8 mouse cellular contexts compared by ENCODE assay signal in genomic region chr1:186721846-186722245, GRCm38 (mm10). TPM values are rescaled to one million over a fixed set of nuclear protein-coding genes. Genes with fewer than 3 reads are reported as not detected.
A peak's percentile ranks its signal among the peaks of the same experiment; 100 is the strongest.
DNase-seq lines count a peak whose midpoint lies in the region; ATAC-seq lines count a peak whose summit lies in the region.

No protein-coding gene starts in this region.

- 0 out of 2 replicates have a peak, but pooled peaks cover 2% of the 10 kb centered on the region for H3K4me1 ChIP-seq in heart, embryonic 12.5 days (replicated peaks)
- H3K4me1 ChIP-seq in liver, embryonic 12.5 days = no peaks in the 10 kb centered on the region

- H3K9me3 ChIP-seq in heart, embryonic 12.5 days (replicated peaks) = no peaks in the 10 kb centered on the region
- no peaks in the 10 kb centered on the region for H3K9me3 ChIP-seq in liver, embryonic 12.5 days (replicated peaks)

- H3K27me3 ChIP-seq in heart, embryonic 12.5 days (replicated peaks) = no peaks in the 10 kb centered on the region
- no peaks in the 10 kb centered on the region for H3K27me3 ChIP-seq in liver, embryonic 12.5 days (replicated peaks)
- H3K27me3 ChIP-seq in splenic B cell, adult 2 months (ENCODE audit: control insufficient read depth, insufficient read depth, low read length, poor library complexity, severe bottlenecking) = no peaks in the 10 kb centered on the region

- ATAC-seq in erythroblast, adult 5-6 weeks (replicated peaks; ENCODE audit: low FRiP score, poor library complexity, severe bottlenecking) = peak; percentile 85
- ATAC-seq in heart, embryonic 12.5 days (ENCODE audit: insufficient number of reproducible peaks, low FRiP score) = peak; percentile 18; the same call in 1 of the 2 replicates
- peak; percentile 71 for ATAC-seq in liver, embryonic 12.5 days

- no peak overlapping the region for H3K27ac ChIP-seq in heart, embryonic 12.5 days (ENCODE audit: poor library complexity, severe bottlenecking)
- no peak overlapping the region for H3K27ac ChIP-seq in liver, embryonic 12.5 days

- no peak overlapping the region for H3K4me2 ChIP-seq in heart, embryonic 12.5 days
- no peak overlapping the region for H3K4me2 ChIP-seq in liver, embryonic 12.5 days

- DNase-seq in CD4-positive helper T cell, adult 2 months (ENCODE audit: low read depth, low spot score) = peak; percentile 63
- peak; percentile 89 for DNase-seq in brain, adult 2 months (ENCODE audit: low read depth, low spot score)
- DNase-seq in kidney, postnatal 14 days = peak; percentile 83
- peak; percentile 47 to 62 for DNase-seq in natural killer cell, adult 2 months (ENCODE audit: low spot score in 2 of 2)
- DNase-seq in splenic B cell, adult 2 months (ENCODE audit: low read depth, low spot score) = peak; percentile 82

- peaks cover 32% of the 10 kb centered on the region for H3K36me3 ChIP-seq in heart, embryonic 12.5 days
- H3K36me3 ChIP-seq in liver, embryonic 12.5 days = peaks cover 58% of the 10 kb centered on the region
- peaks cover 3% of the 10 kb centered on the region for H3K36me3 ChIP-seq in splenic B cell, adult 2 months (ENCODE audit: control insufficient read depth, insufficient read depth, low read length, poor library complexity, severe bottlenecking)

- WGBS in heart, embryonic 12.5 days = 36% methylated on average over 12 of the region's 12 CpGs
- 43% methylated on average over 12 of the region's 12 CpGs for WGBS in liver, embryonic 12.5 days (ENCODE audit: insufficient replicate concordance)

- H3K9ac ChIP-seq in heart, embryonic 12.5 days = no peak overlapping the region
- H3K9ac ChIP-seq in liver, embryonic 12.5 days = no peak overlapping the region

- H3K4me3 ChIP-seq in heart, embryonic 12.5 days = no peak overlapping the region
- no peak overlapping the region for H3K4me3 ChIP-seq in liver, embryonic 12.5 days

RNA-seq across cellular contexts. Expression of gene Tgfb2, which starts 16.1 kb away (rescaled TPM):
- not detected in 2 replicates for total RNA-seq in erythroblast, adult 5-6 weeks (2015; ENCODE audit: low replicate concordance)
- total RNA-seq in erythroblast, adult 5-6 weeks (2017; ENCODE audit: low replicate concordance) = not detected in 2 replicates
- 69.0 and 74.2 TPM in 2 replicates for polyA plus RNA-seq in heart, embryonic 12.5 days (2016; fragmentation: Nextera tagmentation; extraction: Ambion mirVana)
- polyA plus RNA-seq in liver, embryonic 12.5 days (2016; fragmentation: Nextera tagmentation; extraction: Ambion mirVana) = 4.1 and 6.7 TPM in 2 replicates

RNA-seq across cellular contexts. Expression of gene Rrp15, which starts 27.3 kb away (rescaled TPM):
- 11.9 and 12.1 TPM in 2 replicates for total RNA-seq in erythroblast, adult 5-6 weeks (2015; ENCODE audit: low replicate concordance)
- 11.7 and 15.1 TPM in 2 replicates for total RNA-seq in erythroblast, adult 5-6 weeks (2017; ENCODE audit: low replicate concordance)
- polyA plus RNA-seq in heart, embryonic 12.5 days (2016; fragmentation: Nextera tagmentation; extraction: Ambion mirVana) = 41.1 and 44.4 TPM in 2 replicates
- polyA plus RNA-seq in liver, embryonic 12.5 days (2016; fragmentation: Nextera tagmentation; extraction: Ambion mirVana) = 63.0 and 68.5 TPM in 2 replicates

Comparison
In these comparisons a context has a peak if more than half of its experiments do, and no peak if none do; other contexts are left out.
1. ATAC-seq: peak in every context shown above with its lines; median percentile 85 in erythroblast, adult 5-6 weeks; 71 in liver, embryonic 12.5 days; 18 in heart, embryonic 12.5 days.